Mouse (Mus musculus) liver, embryonic 12.5 days (tissue): ENCODE measurements around the gene Dtl. TPM values are rescaled to one million over a fixed set of nuclear protein-coding genes. Genes with fewer than 3 reads are reported as not detected.

Experiments used
- ATAC-seq: fragments of 200-750 bp; cut with Nextera tagmentation; 2 replicates; pipeline ENCODE4 v1.8.0; 2017; ENCODE audit warnings: moderate number of reproducible peaks, mild to moderate bottlenecking, moderate library complexity
- H3K27ac ChIP-seq: fragments of 300-500 bp; sonication (generic); 2 replicates; pipeline ENCODE4 v1.5.1; 2016; ENCODE audit warnings: mild to moderate bottlenecking
- H3K27me3 ChIP-seq: fragments of 300-500 bp; sonication (generic); replicated peaks from 2 replicates; pipeline ENCODE4 v1.6.1; 2016; ENCODE audit warnings: mild to moderate bottlenecking, moderate library complexity
- H3K36me3 ChIP-seq: fragments of 300-500 bp; sonication (generic); 2 replicates; pipeline ENCODE4 v1.6.1; 2016; ENCODE audit warnings: mild to moderate bottlenecking, moderate library complexity
- H3K4me1 ChIP-seq: fragments of 300-500 bp; sonication (generic); 2 replicates; pipeline ENCODE4 v1.6.1; 2016
- H3K4me2 ChIP-seq: fragments of 300-500 bp; sonication (generic); 2 replicates; pipeline ENCODE4 v1.6.1; 2016; ENCODE audit warnings: mild to moderate bottlenecking, moderate library complexity
- H3K4me3 ChIP-seq: fragments of 300-500 bp; sonication (generic); 2 replicates; pipeline ENCODE4 v1.5.1; 2016; ENCODE audit warnings: mild to moderate bottlenecking, moderate library complexity
- H3K9ac ChIP-seq: fragments of 300-500 bp; sonication (generic); 2 replicates; pipeline ENCODE4 v1.6.1; 2016; ENCODE audit warnings: mild to moderate bottlenecking, moderate library complexity
- H3K9me3 ChIP-seq: fragments of 300-500 bp; sonication (generic); replicated peaks from 2 replicates; pipeline ENCODE4 v1.6.1; 2016; ENCODE audit warnings: mild to moderate bottlenecking, moderate library complexity
- WGBS: fragments of 180-500 bp; shearing (Covaris S2); methylation state at CpG from one replicate; pipeline ENCODE4 v1.1.7; 2016; ENCODE audit not compliant: insufficient replicate concordance; 5-methylcytosine and 5-hydroxymethylcytosine counted together
- polyA plus RNA-seq: library from polyadenylated mRNA; unstranded; fragments of >200 nt; fragmentation: Nextera tagmentation; extraction: Ambion mirVana; gene quantifications from 2 replicates; pipeline ENCODE4 v1.2.1, GENCODE M21; 2016

The Dtl gene
- polyA plus RNA-seq, 1 experiment from 2014 or later, result 60.2 TPM

GRCm38 (mm10) chr1:191534896-191535295 lies 40.4 kb downstream of the Dtl start:
- no peak overlapping the region for H3K4me2 ChIP-seq
- H3K9me3 ChIP-seq, result no peaks in the 10 kb centered on the region
- H3K27me3 ChIP-seq, result no peaks in the 10 kb centered on the region
- peaks cover 58% of the 10 kb centered on the region for H3K36me3 ChIP-seq
- no peak overlapping the region for H3K9ac ChIP-seq
- no peak overlapping the region for H3K27ac ChIP-seq
- no peak for ATAC-seq
- no peaks in the 10 kb centered on the region for H3K4me1 ChIP-seq
- 59% methylated on average over 2 of the region's 2 CpGs for WGBS
- H3K4me3 ChIP-seq, result no peak overlapping the region

GRCm38 (mm10) chr1:191531023-191531422 lies 44.3 kb downstream of the Dtl start:
- H3K9me3 ChIP-seq, result no peaks in the 10 kb centered on the region
- no peak overlapping the region for H3K4me3 ChIP-seq
- WGBS, result 40% methylated on average over 1 of the region's 1 CpGs
- H3K9ac ChIP-seq, result no peak overlapping the region
- no peak for ATAC-seq
- H3K27ac ChIP-seq, result no peak overlapping the region
- H3K4me2 ChIP-seq, result no peak overlapping the region
- no peaks in the 10 kb centered on the region for H3K27me3 ChIP-seq
- H3K36me3 ChIP-seq, result peaks cover 20% of the 10 kb centered on the region
- 0 out of 2 replicates have a peak, but pooled peaks cover 8% of the 10 kb centered on the region for H3K4me1 ChIP-seq

GRCm38 (mm10) chr1:191529406-191529805 lies 45.9 kb downstream of the Dtl start:
- Histone ChIP-seq H3K4me1 (0 out of 2 replicates have a peak, but pooled peaks cover 8% of the 10 kb centered on the region), H3K36me3 (peaks cover 8% of the 10 kb centered on the region), H3K4me3 (no peak overlapping the region), H3K4me2 (no peak overlapping the region), H3K27ac (no peak overlapping the region), H3K9me3 (no peaks in the 10 kb centered on the region), H3K9ac (no peak overlapping the region), H3K27me3 (no peaks in the 10 kb centered on the region)
- ATAC-seq, result no peak
- WGBS, result 63% methylated on average over 2 of the region's 2 CpGs

- H3K4me2 ChIP-seq, result no peak overlapping the region
- no peak overlapping the region for H3K9ac ChIP-seq
- H3K36me3 ChIP-seq, result no peaks in the 10 kb centered on the region
- no peaks in the 10 kb centered on the region for H3K27me3 ChIP-seq
- ATAC-seq, result no peak
- no peak overlapping the region for H3K27ac ChIP-seq
- no peak overlapping the region for H3K4me3 ChIP-seq
- H3K4me1 ChIP-seq, result 0 out of 2 replicates have a peak, but pooled peaks cover 8% of the 10 kb centered on the region
- no peaks in the 10 kb centered on the region for H3K9me3 ChIP-seq
- 42% methylated on average over 4 of the region's 4 CpGs for WGBS
These were observed 47.3 kb downstream of the Dtl start for GRCm38 (mm10) chr1:191527921-191528612.

- Histone ChIP-seq H3K9me3 (no peaks in the 10 kb centered on the region), H3K4me3 (no peak overlapping the region), H3K9ac (no peak overlapping the region), H3K36me3 (no peaks in the 10 kb centered on the region), H3K27ac (no peak overlapping the region), H3K27me3 (no peaks in the 10 kb centered on the region), H3K4me2 (no peak overlapping the region), H3K4me1 (0 out of 2 replicates have a peak, but pooled peaks cover 8% of the 10 kb centered on the region)
- WGBS, result 57% methylated on average over 3 of the region's 3 CpGs
- ATAC-seq, result peak; percentile 50; the same call in 1 of the 2 replicates
These were observed 48.3 kb downstream of the Dtl start for GRCm38 (mm10) chr1:191527089-191527488.

GRCm38 (mm10) chr1:191521395-191521794 lies 53.9 kb downstream of the Dtl start:
- H3K9ac ChIP-seq, result no peak overlapping the region
- 68% methylated on average over 8 of the region's 8 CpGs for WGBS
- no peaks in the 10 kb centered on the region for H3K36me3 ChIP-seq
- peaks cover 30% of the 10 kb centered on the region for H3K4me1 ChIP-seq
- H3K27me3 ChIP-seq, result no peaks in the 10 kb centered on the region
- H3K4me3 ChIP-seq, result no peak overlapping the region
- no peak overlapping the region for H3K27ac ChIP-seq
- H3K9me3 ChIP-seq, result no peaks in the 10 kb centered on the region
- no peak overlapping the region for H3K4me2 ChIP-seq
- ATAC-seq, result no peak

- no peaks in the 10 kb centered on the region for H3K27me3 ChIP-seq
- no peaks in the 10 kb centered on the region for H3K36me3 ChIP-seq
- no peak overlapping the region for H3K9ac ChIP-seq
- ATAC-seq, result no peak
- H3K4me3 ChIP-seq, result no peak overlapping the region
- WGBS, result 44% methylated on average over 10 of the region's 10 CpGs
- H3K4me2 ChIP-seq, result no peak overlapping the region
- no peaks in the 10 kb centered on the region for H3K9me3 ChIP-seq
- H3K27ac ChIP-seq, result no peak overlapping the region
- H3K4me1 ChIP-seq, result peaks cover 30% of the 10 kb centered on the region
These were observed 54.7 kb downstream of the Dtl start for GRCm38 (mm10) chr1:191520669-191521068.

GRCm38 (mm10) chr1:191520194-191520593 lies 55.1 kb downstream of the Dtl start:
- Histone ChIP-seq H3K9me3 (no peaks in the 10 kb centered on the region), H3K36me3 (no peaks in the 10 kb centered on the region), H3K4me3 (no peak overlapping the region), H3K27me3 (no peaks in the 10 kb centered on the region), H3K4me1 (peaks cover 30% of the 10 kb centered on the region), H3K27ac (no peak overlapping the region), H3K4me2 (no peak overlapping the region), H3K9ac (no peak overlapping the region)
- WGBS, result 65% methylated on average over 7 of the region's 7 CpGs
- ATAC-seq, result no peak

GRCm38 (mm10) chr1:191519329-191520066 lies 55.8 kb downstream of the Dtl start:
- no peak for ATAC-seq
- no peak overlapping the region for H3K4me2 ChIP-seq
- H3K9me3 ChIP-seq, result no peaks in the 10 kb centered on the region
- no peak overlapping the region for H3K27ac ChIP-seq
- peaks cover 30% of the 10 kb centered on the region for H3K4me1 ChIP-seq
- H3K9ac ChIP-seq, result no peak overlapping the region
- H3K4me3 ChIP-seq, result no peak overlapping the region
- 67% methylated on average over 4 of the region's 4 CpGs for WGBS
- H3K36me3 ChIP-seq, result no peaks in the 10 kb centered on the region
- H3K27me3 ChIP-seq, result no peaks in the 10 kb centered on the region

GRCm38 (mm10) chr1:191518911-191519310 lies 56.4 kb downstream of the Dtl start:
- Histone ChIP-seq H3K4me2 (no peak overlapping the region), H3K9ac (no peak overlapping the region), H3K27me3 (no peaks in the 10 kb centered on the region), H3K9me3 (no peaks in the 10 kb centered on the region), H3K4me3 (no peak overlapping the region), H3K4me1 (peaks cover 30% of the 10 kb centered on the region), H3K27ac (no peak overlapping the region), H3K36me3 (no peaks in the 10 kb centered on the region)
- WGBS, result 77% methylated on average over 4 of the region's 4 CpGs
- ATAC-seq, result no peak

GRCm38 (mm10) chr1:191517969-191518368 lies 57.4 kb downstream of the Dtl start:
- Histone ChIP-seq H3K27ac (no peak overlapping the region), H3K4me1 (peaks cover 30% of the 10 kb centered on the region), H3K27me3 (no peaks in the 10 kb centered on the region), H3K9ac (no peak overlapping the region), H3K4me2 (no peak overlapping the region), H3K36me3 (no peaks in the 10 kb centered on the region), H3K4me3 (no peak overlapping the region), H3K9me3 (no peaks in the 10 kb centered on the region)
- 46% methylated on average over 5 of the region's 5 CpGs for WGBS
- ATAC-seq, result peak; percentile 80

- no peak for ATAC-seq
- H3K9ac ChIP-seq, result no peak overlapping the region
- H3K4me2 ChIP-seq, result no peak overlapping the region
- H3K27me3 ChIP-seq, result no peaks in the 10 kb centered on the region
- WGBS, result 85% methylated on average over 3 of the region's 3 CpGs
- no peaks in the 10 kb centered on the region for H3K36me3 ChIP-seq
- H3K4me3 ChIP-seq, result no peak overlapping the region
- no peak overlapping the region for H3K27ac ChIP-seq
- H3K4me1 ChIP-seq, result peaks cover 30% of the 10 kb centered on the region
- no peaks in the 10 kb centered on the region for H3K9me3 ChIP-seq
These were observed 58.3 kb downstream of the Dtl start for GRCm38 (mm10) chr1:191517056-191517455.
